Mouse (Mus musculus) stomach, postnatal 0 days (tissue): ENCODE results near the gene Tyw3.

Experiments used
- CTCF ChIP-seq: IDR thresholded peaks from 2 replicates; pipeline ENCODE4 v1.5.1; 2016; ENCODE audit warnings: antibody characterized with exemption, low read depth, mild to moderate bottlenecking, moderate library complexity
- EP300 ChIP-seq: optimal IDR thresholded peaks from 2 replicates; pipeline ENCODE3; 2016; ENCODE audit warnings: antibody characterized with exemption

- TF ChIP-seq CTCF (no peak), EP300 (no peak)
Observed at GRCm38 (mm10) chr3:154570786-154571185, 26.1 kb downstream of the Tyw3 start.
